10 mouse cellular contexts compared by ENCODE assay signal in the genomic region with DNA sequence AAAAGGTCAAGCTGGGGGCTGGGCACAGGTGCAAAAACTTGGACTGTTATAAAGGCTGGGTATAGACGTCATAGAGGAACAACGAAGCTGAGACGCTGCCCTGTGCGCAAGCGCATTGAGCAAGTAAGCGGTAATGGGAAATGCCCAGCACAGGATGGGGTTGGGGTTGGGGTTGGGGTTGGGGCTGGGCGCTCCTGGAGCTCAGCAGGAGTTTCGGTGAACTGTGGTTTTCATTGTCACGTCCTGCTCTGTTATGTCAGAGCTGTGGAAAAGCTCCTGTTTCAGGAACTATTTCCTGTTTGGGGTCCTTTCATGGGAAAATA.
A peak's percentile ranks its signal among the peaks of the same experiment; 100 is the strongest.
DNase-seq lines count a peak whose midpoint lies in the region; ATAC-seq lines count a peak whose summit lies in the region.
"Had no signal": no experiment of that assay in that cellular context is flagged by ENCODE, and none has a peak within 500 bp of the region (broad histone marks: within the 10 kb centered on the region; RNA-seq: fewer than 3 reads in every experiment).

No protein-coding gene starts in this region.

- H3K9ac ChIP-seq in liver, embryonic 13.5 days = no peak overlapping the region
- H3K9ac ChIP-seq in stomach, embryonic 16.5 days (ENCODE audit: low read length) = no peak overlapping the region
- no peak overlapping the region for H3K9ac ChIP-seq in heart, embryonic 11.5 days (ENCODE audit: low read depth, low read length)
- H3K9ac ChIP-seq: heart, embryonic 15.5 days had no signal

- H3K9me3 ChIP-seq in liver, embryonic 13.5 days (replicated peaks) = 0 out of 2 replicates have a peak, but pooled peaks cover 3% of the 10 kb centered on the region
- H3K9me3 ChIP-seq in stomach, embryonic 16.5 days (replicated peaks; ENCODE audit: control insufficient read depth, low read length) = peaks cover 13% of the 10 kb centered on the region; the same call in 1 of the 2 replicates
- H3K9me3 ChIP-seq in heart, embryonic 11.5 days (replicated peaks; ENCODE audit: control insufficient read depth, low read length) = no peaks in the 10 kb centered on the region; the same call in 1 of the 2 replicates

- peaks cover 11% of the 10 kb centered on the region for H3K4me1 ChIP-seq in liver, embryonic 13.5 days (replicated peaks)
- H3K4me1 ChIP-seq in stomach, embryonic 16.5 days (ENCODE audit: control insufficient read depth, insufficient read depth, low read length) = 0 out of 2 replicates have a peak, but pooled peaks cover 9% of the 10 kb centered on the region
- no peaks in the 10 kb centered on the region for H3K4me1 ChIP-seq in heart, embryonic 11.5 days (ENCODE audit: control insufficient read depth, insufficient read depth, low read length)
- H3K4me1 ChIP-seq: heart, embryonic 15.5 days had no signal

- no peaks in the 10 kb centered on the region for H3K36me3 ChIP-seq in liver, embryonic 13.5 days
- H3K36me3 ChIP-seq in stomach, embryonic 16.5 days (ENCODE audit: control insufficient read depth, insufficient read depth, low read length) = no peaks in the 10 kb centered on the region
- H3K36me3 ChIP-seq in heart, embryonic 11.5 days (ENCODE audit: control insufficient read depth, insufficient read depth, low read length) = no peaks in the 10 kb centered on the region
- H3K36me3 ChIP-seq: heart, embryonic 15.5 days had no signal

- 21% methylated on average over 9 of the region's 9 CpGs for WGBS in liver, embryonic 13.5 days (ENCODE audit: insufficient replicate concordance)
- WGBS in stomach, embryonic 16.5 days = 63% methylated on average over 9 of the region's 9 CpGs
- WGBS in heart, embryonic 11.5 days (ENCODE audit: insufficient replicate concordance) = 69% methylated on average over 9 of the region's 9 CpGs

- ATAC-seq in liver, embryonic 13.5 days (ENCODE audit: low read depth) = no peak
- no peak for ATAC-seq in stomach, embryonic 16.5 days (ENCODE audit: insufficient read depth, low FRiP score)
- no peak for ATAC-seq in heart, embryonic 11.5 days (replicated peaks; ENCODE audit: insufficient number of reproducible peaks, low FRiP score, low TSS enrichment)

- H3K27me3 ChIP-seq in liver, embryonic 13.5 days = no peaks in the 10 kb centered on the region
- H3K27me3 ChIP-seq in stomach, embryonic 16.5 days (ENCODE audit: control insufficient read depth, insufficient read depth, low read length) = no peaks in the 10 kb centered on the region
- H3K27me3 ChIP-seq in heart, embryonic 11.5 days (ENCODE audit: control insufficient read depth, insufficient read depth, low read length) = no peaks in the 10 kb centered on the region
- H3K27me3 ChIP-seq: heart, embryonic 15.5 days had no signal

- no peak overlapping the region for H3K27ac ChIP-seq in liver, embryonic 13.5 days
- peak overlapping the region; percentile 88 for H3K27ac ChIP-seq in stomach, embryonic 16.5 days (ENCODE audit: low read length)
- H3K27ac ChIP-seq in heart, embryonic 11.5 days (ENCODE audit: low read depth, low read length) = no peak overlapping the region
- H3K27ac ChIP-seq: heart, embryonic 15.5 days had no signal

- DNase-seq in gastrocnemius, postnatal 25 days = peak; percentile 16
- no peak for DNase-seq in gastrocnemius, postnatal 36 days
- DNase-seq in ES-CJ7 (ENCODE audit: low read depth, low spot score) = peak; percentile 34
- no peak for DNase-seq in liver, embryonic 13.5 days
- DNase-seq in left cerebral cortex, adult 9 months (ENCODE audit: low spot score in 2 of 2) = no peak
- DNase-seq in layer of hippocampus, postnatal 10 days (ENCODE audit: low spot score in 2 of 2) = no peak
- DNase-seq: cerebellum, adult 18-20 months had no signal

- intact Hi-C loops in gastrocnemius, postnatal 36 days (cut with DNase I) = no loop called here

- peak overlapping the region; percentile 12; the same call in 1 of the 2 replicates for H3K4me2 ChIP-seq in liver, embryonic 13.5 days
- peak overlapping the region; percentile 27; the same call in 1 of the 2 replicates for H3K4me2 ChIP-seq in stomach, embryonic 16.5 days (ENCODE audit: low read depth, low read length)
- H3K4me2 ChIP-seq in heart, embryonic 11.5 days = no peak overlapping the region
- H3K4me2 ChIP-seq: heart, embryonic 15.5 days had no signal

- H3K4me3 ChIP-seq in liver, embryonic 13.5 days (replicated peaks) = no peak overlapping the region
- no peak overlapping the region for H3K4me3 ChIP-seq in stomach, embryonic 16.5 days (replicated peaks; ENCODE audit: low read length)
- H3K4me3 ChIP-seq in heart, embryonic 11.5 days (ENCODE audit: low read depth, low read length) = no peak overlapping the region
- H3K4me3 ChIP-seq: heart, embryonic 15.5 days had no signal

Comparison
In these comparisons a context has a peak if more than half of its experiments do, and no peak if none do; other contexts are left out.
1. DNase-seq: peak in gastrocnemius, postnatal 25 days (single experiment) and ES-CJ7 (single experiment); none in gastrocnemius, postnatal 36 days (0 of 2), liver, embryonic 13.5 days (single experiment), left cerebral cortex, adult 9 months (0 of 2) and layer of hippocampus, postnatal 10 days (0 of 2).